Mouse (Mus musculus) kidney, adult 2 months (tissue): ENCODE results near the gene Fam163a.

Experiments
- CTCF ChIP-seq: fragments of 200-500 bp; conservative IDR thresholded peaks from 2 replicates; pipeline ENCODE4 v1.5.1; 2011; ENCODE audit warnings: low read depth, mild to moderate bottlenecking, control low read depth, low read length, moderate library complexity, mixed read lengths; ENCODE audit not compliant: insufficient read depth, insufficient read length
- POLR2A ChIP-seq: fragments of 200-500 bp; IDR thresholded peaks from one replicate; pipeline ENCODE4 v1.6.1; 2011; ENCODE audit warnings: low read depth, low read length, control low read depth

GRCm38 (mm10) chr1:156091811-156092210 lies 113.0 kb downstream of the Fam163a start:
- TF ChIP-seq CTCF (no peak), POLR2A (no peak)
